Mouse (Mus musculus) neural tube, embryonic 13.5 days (tissue): ENCODE measurements at regions not wholly inside any gene's neighbourhood (a gene's known extent, or its start where the extent isn't known, plus 50 kb on each side); places are given as distances from the start of the nearest gene placed in this dataset.

ENCODE experiments used
- ATAC-seq: fragments of 200-750 bp; cut with Nextera tagmentation; 2 replicates; pipeline ENCODE4 v1.8.0; 2017; ENCODE audit warnings: low read depth, mild to moderate bottlenecking, moderate TSS enrichment, moderate library complexity
- H3K27ac ChIP-seq: fragments of 300-500 bp; sonication (generic); replicated peaks from 2 replicates; pipeline ENCODE4 v1.5.1; 2015; ENCODE audit warnings: moderate library complexity, mild to moderate bottlenecking, inconsistent platforms
- H3K27me3 ChIP-seq: fragments of 300-500 bp; sonication (generic); 2 replicates; pipeline ENCODE4 v1.6.1; 2015; ENCODE audit warnings: mild to moderate bottlenecking, inconsistent platforms
- H3K36me3 ChIP-seq: fragments of 300-500 bp; sonication (generic); 2 replicates; pipeline ENCODE4 v1.6.1; 2015; ENCODE audit warnings: mild to moderate bottlenecking, inconsistent platforms
- H3K4me1 ChIP-seq: fragments of 300-500 bp; sonication (generic); replicated peaks from 2 replicates; pipeline ENCODE4 v1.6.1; 2015; ENCODE audit warnings: inconsistent platforms
- H3K4me2 ChIP-seq: fragments of 300-500 bp; sonication (generic); 2 replicates; pipeline ENCODE4 v1.6.1; 2015; ENCODE audit warnings: inconsistent platforms, mild to moderate bottlenecking, moderate library complexity
- H3K4me3 ChIP-seq: fragments of 300-500 bp; sonication (generic); 2 replicates; pipeline ENCODE4 v1.5.1; 2015; ENCODE audit warnings: mild to moderate bottlenecking, inconsistent platforms
- H3K9ac ChIP-seq: fragments of 300-500 bp; sonication (generic); 2 replicates; pipeline ENCODE4 v1.6.1; 2015; ENCODE audit warnings: moderate library complexity, mild to moderate bottlenecking, inconsistent platforms
- H3K9me3 ChIP-seq: fragments of 300-500 bp; sonication (generic); 2 replicates; pipeline ENCODE4 v1.6.1; 2016; ENCODE audit warnings: inconsistent platforms
- WGBS: fragments of 180-500 bp; shearing (Covaris S2); methylation state at CpG from one replicate; pipeline ENCODE4 v1.1.7; 2015; 5-methylcytosine and 5-hydroxymethylcytosine counted together

DNA sequence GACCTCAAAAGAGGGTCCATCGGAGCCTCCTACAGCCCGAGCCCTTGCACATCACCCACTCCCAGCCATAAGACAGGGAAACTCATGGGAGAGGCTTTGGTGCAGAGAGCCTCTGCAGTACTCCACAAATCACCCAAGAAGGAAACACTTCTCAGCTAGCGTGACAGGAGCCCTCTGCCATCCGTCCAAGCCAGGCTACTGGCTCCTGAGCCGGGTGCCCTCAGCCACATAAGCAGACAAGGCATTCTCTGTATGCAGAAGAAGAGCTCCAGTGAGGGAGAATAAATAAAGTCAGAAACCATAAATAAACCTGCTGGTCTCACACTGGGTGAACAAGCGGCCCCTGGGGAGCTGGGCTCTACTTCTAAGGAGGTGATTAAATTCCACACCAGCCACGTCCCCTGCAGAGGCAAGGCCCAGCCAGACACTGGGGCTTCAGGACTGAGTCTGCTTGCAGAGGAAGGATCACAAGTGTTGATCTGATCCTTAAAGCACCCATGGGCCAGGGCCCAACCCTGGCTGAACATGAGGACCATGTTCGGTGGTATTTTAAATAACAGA is 243.0 kb upstream of the Mocs1 start:
- ATAC-seq, result peak; percentile 60; the same call in 1 of the 2 replicates
- H3K4me2 ChIP-seq, result no peak overlapping the region
- WGBS, result 22% methylated on average over 8 of the region's 8 CpGs
- H3K9me3 ChIP-seq, result no peaks in the 10 kb centered on the region
- no peak overlapping the region for H3K9ac ChIP-seq
- peaks cover 19% of the 10 kb centered on the region for H3K4me1 ChIP-seq
- peaks cover 14% of the 10 kb centered on the region for H3K27me3 ChIP-seq
- no peak overlapping the region for H3K4me3 ChIP-seq
- H3K27ac ChIP-seq, result no peak overlapping the region
- no peaks in the 10 kb centered on the region for H3K36me3 ChIP-seq

GRCm38 (mm10) chr17:49189765-49190164 is 238.4 kb upstream of the Mocs1 start:
- H3K9me3 ChIP-seq, result no peaks in the 10 kb centered on the region
- H3K27me3 ChIP-seq, result no peaks in the 10 kb centered on the region
- H3K36me3 ChIP-seq, result no peaks in the 10 kb centered on the region
- no peak overlapping the region for H3K4me2 ChIP-seq
- H3K4me1 ChIP-seq, result peaks cover 9% of the 10 kb centered on the region
- H3K27ac ChIP-seq, result no peak overlapping the region
- H3K9ac ChIP-seq, result no peak overlapping the region
- WGBS, result 37% methylated on average over 3 of the region's 3 CpGs
- H3K4me3 ChIP-seq, result no peak overlapping the region
- ATAC-seq, result no peak

- no peak overlapping the region for H3K4me3 ChIP-seq
- WGBS, result 72% methylated on average over 4 of the region's 4 CpGs
- no peak for ATAC-seq
Observed at GRCm38 (mm10) chr17:49190337-49190736, 237.8 kb upstream of the Mocs1 start.

DNA sequence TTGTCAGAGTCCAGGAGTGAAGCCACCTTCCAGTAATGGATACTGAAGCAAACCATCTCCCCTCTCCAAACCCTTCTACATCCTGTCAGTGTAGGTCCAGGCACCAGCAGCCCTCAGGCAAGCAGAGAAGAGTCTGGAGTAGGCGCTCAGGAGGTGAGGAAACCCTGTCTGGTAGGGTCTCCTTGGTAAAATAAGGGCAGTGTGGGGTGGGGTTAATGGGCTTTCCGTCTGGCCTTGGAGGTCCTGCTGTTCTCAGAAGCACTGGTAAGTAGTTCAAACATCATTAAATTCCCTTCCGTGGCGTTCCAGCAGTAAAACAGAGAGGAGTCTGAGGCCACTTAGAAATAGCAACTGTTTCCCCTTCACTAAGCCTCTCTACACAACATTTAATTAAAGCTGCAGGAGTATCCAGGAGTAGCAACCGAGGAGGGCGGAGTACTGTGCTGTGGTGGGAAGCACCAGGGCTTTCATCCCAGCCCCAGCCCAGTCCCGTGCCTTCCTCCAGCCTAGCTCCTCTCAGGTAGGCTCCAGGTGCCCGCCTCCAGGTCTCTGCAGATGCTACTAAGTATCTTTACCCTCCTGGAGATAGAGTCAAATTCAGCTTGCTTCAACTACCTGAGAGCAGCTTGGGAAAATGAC is 232.0 kb upstream of the Mocs1 start:
- H3K4me3 ChIP-seq, result no peak overlapping the region
- H3K4me2 ChIP-seq, result no peak overlapping the region
- H3K9me3 ChIP-seq, result peaks cover 13% of the 10 kb centered on the region; the same call in 1 of the 2 replicates
- no peaks in the 10 kb centered on the region for H3K36me3 ChIP-seq
- no peak overlapping the region for H3K9ac ChIP-seq
- H3K4me1 ChIP-seq, result no peaks in the 10 kb centered on the region
- H3K27ac ChIP-seq, result no peak overlapping the region
- H3K27me3 ChIP-seq, result no peaks in the 10 kb centered on the region
- 59% methylated on average over 8 of the region's 8 CpGs for WGBS
- ATAC-seq, result no peak

More at GRCm38 (mm10) chr17:49190337-49190736, 237.8 kb upstream of the Mocs1 start:
- Histone ChIP-seq H3K4me2 (no peak overlapping the region), H3K9ac (no peak overlapping the region), H3K27me3 (no peaks in the 10 kb centered on the region), H3K36me3 (no peaks in the 10 kb centered on the region), H3K9me3 (no peaks in the 10 kb centered on the region), H3K27ac (no peak overlapping the region), H3K4me1 (peaks cover 3% of the 10 kb centered on the region; the same call in 1 of the 2 replicates)

DNA sequence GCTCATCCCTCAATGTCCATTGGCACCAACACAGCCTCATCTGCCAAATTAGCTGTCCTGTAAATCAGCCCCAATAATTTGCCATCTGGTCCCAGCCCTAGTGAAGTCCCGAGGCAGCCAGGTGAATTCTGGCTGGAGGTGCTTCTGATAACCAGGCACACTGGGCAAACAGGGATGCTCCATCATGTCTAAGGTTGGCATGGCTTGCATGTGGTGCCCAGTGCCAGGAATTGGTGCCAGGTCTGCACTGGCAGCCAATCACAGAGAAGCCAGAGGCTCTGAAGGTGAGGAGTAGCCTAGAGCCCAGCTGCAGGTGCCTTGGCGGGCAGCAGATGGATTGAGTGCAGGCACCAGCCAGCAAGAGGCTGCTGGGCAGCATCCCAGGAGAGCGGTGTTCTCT is 226.7 kb upstream of the Mocs1 start:
- Histone ChIP-seq H3K9me3 (peaks cover 13% of the 10 kb centered on the region; the same call in 1 of the 2 replicates), H3K27ac (no peak overlapping the region), H3K4me3 (no peak overlapping the region), H3K4me1 (peaks cover 15% of the 10 kb centered on the region), H3K4me2 (no peak overlapping the region), H3K36me3 (no peaks in the 10 kb centered on the region), H3K9ac (no peak overlapping the region), H3K27me3 (no peaks in the 10 kb centered on the region)
- WGBS, result 79% methylated on average over 3 of the region's 3 CpGs
- no peak; the same call in 1 of the 2 replicates for ATAC-seq

- peaks cover 4% of the 10 kb centered on the region; the same call in 1 of the 2 replicates for H3K9me3 ChIP-seq
- H3K36me3 ChIP-seq, result no peaks in the 10 kb centered on the region
- H3K27me3 ChIP-seq, result no peaks in the 10 kb centered on the region
- no peak overlapping the region for H3K27ac ChIP-seq
- H3K4me2 ChIP-seq, result no peak overlapping the region
- H3K9ac ChIP-seq, result no peak overlapping the region
- no peak for ATAC-seq
- WGBS, result 19% methylated on average over 5 of the region's 5 CpGs
- H3K4me3 ChIP-seq, result no peak overlapping the region
- H3K4me1 ChIP-seq, result peaks cover 18% of the 10 kb centered on the region
Observed at GRCm38 (mm10) chr17:49205095-49205494, 223.1 kb upstream of the Mocs1 start.

DNA sequence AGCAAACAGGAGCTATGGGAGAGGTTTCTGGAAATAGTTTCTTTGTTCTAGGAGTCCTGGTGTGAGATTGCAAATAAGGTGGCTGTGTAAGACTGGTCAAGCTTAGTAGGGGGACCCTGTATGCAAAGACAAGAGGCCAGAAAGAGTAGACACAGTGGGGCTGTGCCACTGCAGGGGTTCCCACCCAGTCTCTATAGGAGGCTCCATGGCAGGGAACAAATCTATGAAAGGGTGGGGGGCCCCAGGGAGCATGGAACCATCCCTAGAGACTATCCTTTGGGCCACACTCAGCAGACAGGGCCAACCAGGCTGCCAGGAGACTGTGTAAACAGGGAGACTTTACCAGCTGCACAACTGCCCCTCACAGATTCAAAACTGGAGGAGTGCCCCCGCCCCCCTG is 222.6 kb upstream of the Mocs1 start:
- no peak overlapping the region; the same call in 1 of the 2 replicates for H3K27ac ChIP-seq
- H3K9ac ChIP-seq, result no peak overlapping the region
- H3K9me3 ChIP-seq, result no peaks in the 10 kb centered on the region
- no peak overlapping the region for H3K4me2 ChIP-seq
- WGBS, result 63% methylated on average over 1 of the region's 1 CpGs
- H3K4me1 ChIP-seq, result peaks cover 18% of the 10 kb centered on the region
- no peaks in the 10 kb centered on the region for H3K27me3 ChIP-seq
- H3K4me3 ChIP-seq, result no peak overlapping the region
- ATAC-seq, result peak; percentile 67; the same call in 1 of the 2 replicates
- H3K36me3 ChIP-seq, result no peaks in the 10 kb centered on the region

- WGBS, result 40% methylated on average over 9 of the region's 9 CpGs
- 0 out of 2 replicates have a peak, but pooled peaks have one; percentile 51 for ATAC-seq
Observed at GRCm38 (mm10) chr17:49206708-49207107, 221.5 kb upstream of the Mocs1 start.

DNA sequence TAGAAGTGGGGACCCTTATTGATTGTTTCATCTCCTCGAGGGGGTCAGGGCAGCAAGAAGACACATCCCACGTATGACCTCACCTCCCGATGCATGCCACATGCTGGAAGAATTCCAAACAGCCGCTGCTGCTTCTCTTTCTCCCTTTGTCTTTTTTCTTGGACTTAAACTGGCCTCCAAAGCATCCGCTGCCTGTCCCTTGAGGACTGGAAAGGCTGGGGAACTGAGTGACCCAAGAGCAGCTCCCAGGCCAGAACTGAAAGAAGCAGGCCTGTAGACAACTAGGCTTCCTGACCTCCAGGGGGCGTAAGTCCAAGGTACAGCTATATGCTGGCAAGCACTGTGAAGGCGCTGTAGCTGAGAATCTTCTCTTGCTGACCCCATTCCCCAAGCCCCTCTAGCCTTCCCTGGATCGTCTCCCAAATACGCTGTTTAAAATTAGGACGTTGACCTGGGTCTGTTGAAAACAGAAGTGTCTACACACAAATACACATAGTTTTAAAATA is 219.8 kb upstream of the Mocs1 start:
- 76% methylated on average over 10 of the region's 10 CpGs for WGBS

More at GRCm38 (mm10) chr17:49206708-49207107, 221.5 kb upstream of the Mocs1 start:
- no peak overlapping the region for H3K27ac ChIP-seq
- no peak overlapping the region for H3K9ac ChIP-seq
- no peak overlapping the region for H3K4me3 ChIP-seq
- H3K4me2 ChIP-seq, result no peak overlapping the region
- H3K27me3 ChIP-seq, result no peaks in the 10 kb centered on the region
- no peaks in the 10 kb centered on the region for H3K36me3 ChIP-seq
- H3K4me1 ChIP-seq, result peaks cover 18% of the 10 kb centered on the region
- no peaks in the 10 kb centered on the region for H3K9me3 ChIP-seq

DNA sequence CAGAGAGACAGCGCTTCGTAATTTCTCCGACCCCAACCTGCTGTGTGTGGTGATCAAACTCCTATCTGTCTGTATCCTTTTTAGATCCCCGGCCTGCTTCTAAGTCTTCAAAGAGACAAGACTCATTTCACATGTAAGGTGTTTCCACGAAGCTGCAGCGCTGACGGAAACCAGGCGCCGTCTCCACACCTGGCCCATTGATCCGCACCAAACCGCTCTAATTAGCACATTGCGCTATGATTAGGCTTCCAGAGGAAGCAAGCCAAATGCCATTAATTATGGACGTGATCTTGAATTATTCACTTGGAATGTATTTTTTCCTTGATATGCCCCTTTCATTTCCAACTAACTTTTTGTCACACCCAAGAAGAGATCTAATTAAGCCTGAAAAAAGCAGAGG is 215.2 kb upstream of the Mocs1 start:
- Histone ChIP-seq H3K4me1 (0 out of 2 replicates have a peak, but pooled peaks cover 11% of the 10 kb centered on the region), H3K9ac (no peak overlapping the region), H3K36me3 (no peaks in the 10 kb centered on the region), H3K27ac (no peak overlapping the region), H3K4me2 (no peak overlapping the region), H3K4me3 (no peak overlapping the region), H3K27me3 (no peaks in the 10 kb centered on the region), H3K9me3 (no peaks in the 10 kb centered on the region)
- ATAC-seq, result no peak
- 82% methylated on average over 13 of the region's 13 CpGs for WGBS

More for the DNA sequence above, 219.8 kb upstream of the Mocs1 start:
- Histone ChIP-seq H3K36me3 (no peaks in the 10 kb centered on the region), H3K4me2 (no peak overlapping the region), H3K4me1 (peaks cover 26% of the 10 kb centered on the region), H3K9ac (no peak overlapping the region), H3K4me3 (no peak overlapping the region), H3K27me3 (no peaks in the 10 kb centered on the region), H3K9me3 (no peaks in the 10 kb centered on the region), H3K27ac (no peak overlapping the region)
- ATAC-seq, result no peak

DNA sequence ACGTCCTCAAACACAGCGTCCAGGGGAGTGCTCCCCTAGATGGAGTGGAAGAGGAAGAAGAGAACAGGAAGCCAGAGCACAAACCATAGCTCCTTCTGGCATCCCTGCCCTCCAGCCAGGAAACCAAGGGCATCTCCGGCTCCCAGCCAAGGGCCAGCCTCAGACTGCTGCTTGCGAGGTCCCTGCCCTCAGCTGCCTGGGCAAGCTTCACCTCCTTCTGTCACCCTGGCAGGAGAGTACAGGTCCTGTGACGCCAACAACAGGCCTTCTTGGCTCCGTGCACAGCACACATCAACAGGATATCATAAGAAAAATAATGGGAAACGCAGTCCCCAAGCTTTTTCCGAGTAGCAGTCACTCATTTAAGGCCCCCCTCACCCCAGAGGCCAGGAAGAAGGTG is 212.9 kb upstream of the Mocs1 start:
- Histone ChIP-seq H3K9me3 (no peaks in the 10 kb centered on the region), H3K27me3 (no peaks in the 10 kb centered on the region), H3K27ac (no peak overlapping the region), H3K4me3 (no peak overlapping the region), H3K4me2 (no peak overlapping the region), H3K36me3 (no peaks in the 10 kb centered on the region), H3K9ac (no peak overlapping the region), H3K4me1 (0 out of 2 replicates have a peak, but pooled peaks cover 11% of the 10 kb centered on the region)
- 83% methylated on average over 8 of the region's 8 CpGs for WGBS
- no peak for ATAC-seq

DNA sequence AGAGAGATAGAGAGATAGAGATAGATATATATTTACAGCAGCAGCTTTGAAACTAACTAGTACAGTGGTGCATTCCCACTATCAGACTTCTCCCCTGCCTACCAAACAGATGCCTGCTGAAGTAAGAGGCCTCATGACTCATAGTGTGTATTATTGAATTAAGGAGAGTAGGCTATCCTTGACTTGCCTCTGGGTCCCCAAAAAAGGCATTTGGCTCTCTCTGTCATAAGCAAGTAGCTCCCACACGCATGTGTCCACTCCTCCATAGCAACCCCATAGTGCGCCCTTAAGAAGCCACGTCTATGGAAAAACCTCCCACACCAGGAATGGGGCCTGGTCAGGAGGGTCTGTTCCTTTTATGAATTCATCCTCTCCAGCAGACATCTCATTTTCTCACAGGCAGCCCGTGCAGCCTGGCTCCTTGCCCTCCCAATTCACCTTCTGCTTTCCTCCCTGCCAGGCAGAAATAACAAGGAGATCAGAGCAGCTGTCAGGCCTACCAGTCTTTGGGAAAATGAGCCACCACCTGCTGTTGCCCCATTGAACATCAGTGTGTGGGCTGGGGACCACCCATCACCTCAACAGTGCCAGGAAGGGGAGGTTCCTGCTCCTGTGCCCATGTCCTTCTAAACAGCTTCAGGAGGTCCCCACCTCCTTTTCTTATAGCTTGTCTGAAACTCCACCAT is 208.5 kb upstream of the Mocs1 start:
- H3K4me1 ChIP-seq, result no peaks in the 10 kb centered on the region
- no peaks in the 10 kb centered on the region for H3K36me3 ChIP-seq
- no peak overlapping the region for H3K9ac ChIP-seq
- H3K9me3 ChIP-seq, result no peaks in the 10 kb centered on the region
- ATAC-seq, result no peak
- H3K4me3 ChIP-seq, result no peak overlapping the region
- no peaks in the 10 kb centered on the region for H3K27me3 ChIP-seq
- H3K27ac ChIP-seq, result no peak overlapping the region
- H3K4me2 ChIP-seq, result no peak overlapping the region
- 67% methylated on average over 4 of the region's 4 CpGs for WGBS
